Mouse (Mus musculus) adrenal gland, adult 8-10 months (tissue): ENCODE data around the gene Gtf3c1. TPM values are rescaled to one million over a fixed set of nuclear protein-coding genes. Genes with fewer than 3 reads are reported as not detected.
A peak's percentile ranks its signal among the peaks of the same experiment; 100 is the strongest.

ENCODE experiments used
- DNase-seq: peaks from one replicate; pipeline ENCODE4 v3.0.0; 2022
- total RNA-seq, 4 experiments: library from RNA; stranded (reverse); gene quantifications; 2 replicates each; pipeline ENCODE4 v1.2.4; 2022

Gtf3c1 gene
- total RNA-seq, 4 experiments from 2014 or later = 72.8 to 86.8 (median 78.4) TPM

DNA sequence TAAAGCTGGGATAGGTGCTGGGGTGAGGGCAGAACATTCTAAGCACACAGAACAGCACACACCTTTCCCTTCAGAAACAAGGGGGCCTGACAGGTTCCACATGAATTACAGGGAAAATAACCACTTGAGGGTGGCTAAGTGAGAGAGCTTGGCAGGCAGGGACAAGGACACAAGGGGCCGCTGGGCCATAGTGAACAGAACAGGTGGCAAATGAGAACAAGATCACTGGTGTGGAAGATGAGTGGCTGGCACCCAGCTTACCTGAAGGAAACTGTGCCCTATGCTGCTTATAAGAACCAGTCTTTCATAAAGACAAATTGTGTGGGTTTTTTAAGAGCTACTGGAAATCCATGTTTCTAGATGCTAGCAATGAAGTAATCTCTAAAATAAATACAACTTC lies 4.8 kb downstream of the Gtf3c1 start:
- no peak for DNase-seq

DNA sequence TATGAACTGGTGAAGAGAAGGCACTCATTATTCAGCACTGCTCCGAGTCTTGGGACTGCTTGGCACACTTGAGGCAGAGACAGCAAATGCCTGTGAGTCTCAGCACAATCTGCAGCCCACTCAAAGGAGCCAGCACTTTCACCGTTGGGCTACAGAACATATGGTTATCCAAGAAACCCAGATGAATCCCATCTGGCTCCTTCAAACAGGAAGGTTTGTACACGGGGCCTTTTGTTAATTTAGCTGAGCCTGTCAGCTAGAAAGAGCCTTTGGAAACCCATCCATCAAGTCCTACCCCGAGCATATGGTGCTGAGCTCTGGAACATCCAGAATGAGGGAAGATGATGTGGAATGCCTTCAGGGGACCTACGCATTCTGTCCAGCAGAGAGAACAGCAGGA lies 13.5 kb downstream of the Gtf3c1 start:
- no peak for DNase-seq

DNA sequence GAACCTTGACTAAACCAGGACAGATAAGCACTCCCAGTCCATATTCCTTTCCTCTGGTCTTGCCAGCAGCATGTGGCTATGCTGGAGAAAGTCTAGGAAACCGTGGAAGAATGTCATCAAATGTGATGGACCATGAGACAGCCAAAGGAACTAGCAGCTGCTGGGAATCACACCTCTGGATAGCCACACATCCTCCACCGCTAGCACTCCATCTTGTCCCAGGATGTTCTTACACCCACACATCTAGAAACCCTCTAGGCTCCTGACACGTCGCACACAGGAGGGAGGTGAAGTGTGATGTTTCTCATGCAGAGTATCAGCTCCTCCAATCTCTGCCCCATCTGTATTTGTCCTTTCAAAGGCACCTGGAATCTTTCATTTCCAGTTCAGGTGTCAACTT lies 17.1 kb downstream of the Gtf3c1 start:
- DNase-seq = no peak

DNA sequence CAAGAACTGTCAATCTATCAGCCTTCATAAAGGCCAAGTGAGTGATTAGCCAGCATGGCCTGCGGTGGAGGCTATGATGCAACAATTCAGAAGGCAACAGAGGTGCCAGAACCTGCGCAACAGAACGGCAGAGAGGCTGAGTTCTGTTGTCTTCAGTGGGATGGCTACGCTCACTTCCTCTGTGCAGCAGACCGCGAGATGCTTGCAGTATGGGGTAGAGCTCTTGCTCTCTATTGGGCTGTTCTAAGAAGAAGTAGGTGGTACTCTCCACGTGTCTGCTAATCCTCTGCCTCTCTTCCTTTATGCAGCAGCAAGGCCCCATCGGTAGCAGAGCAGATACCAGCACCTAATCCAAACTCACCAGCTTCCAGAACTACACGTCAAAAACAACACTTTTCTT lies 27.6 kb downstream of the Gtf3c1 start:
- DNase-seq = no peak

DNA sequence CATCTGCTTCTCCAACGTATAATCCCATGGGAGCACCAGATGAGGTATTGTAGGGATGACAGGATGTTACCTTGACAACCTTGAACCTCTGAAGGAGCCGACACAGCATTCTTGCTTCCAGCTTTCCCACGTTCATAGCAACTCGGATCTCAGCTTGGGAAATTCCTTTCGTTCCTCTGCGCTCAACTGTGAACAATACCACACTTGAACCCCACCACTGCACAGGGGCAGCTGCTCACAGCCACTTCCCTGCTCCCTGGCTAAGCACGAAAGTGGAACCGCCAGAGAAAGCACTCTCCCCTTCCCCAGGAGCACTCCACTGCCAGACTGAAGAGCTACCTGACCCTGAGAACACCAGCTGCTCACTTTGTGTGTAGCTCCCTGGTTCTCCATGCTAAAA lies 28.8 kb downstream of the Gtf3c1 start:
- no peak for DNase-seq

DNA sequence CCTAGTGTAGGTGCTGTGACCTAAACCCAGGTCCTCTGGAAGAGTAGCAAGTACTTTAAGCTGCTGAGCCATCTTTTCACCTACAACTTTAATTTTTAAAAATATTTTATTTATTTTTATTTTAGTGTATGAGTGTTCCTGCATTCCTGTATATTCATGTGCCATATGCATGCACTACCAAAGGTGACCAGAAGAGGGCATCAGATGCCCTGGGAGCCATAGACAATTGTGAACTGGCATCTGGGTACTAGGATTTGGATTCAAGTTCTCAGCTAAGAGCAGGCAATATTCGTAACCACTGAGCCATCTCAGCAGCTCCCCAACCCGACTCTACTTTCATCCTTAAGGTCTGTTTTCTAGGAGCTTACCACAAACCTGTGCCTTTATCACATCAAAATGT lies 32.7 kb downstream of the Gtf3c1 start:
- DNase-seq = no peak

DNA sequence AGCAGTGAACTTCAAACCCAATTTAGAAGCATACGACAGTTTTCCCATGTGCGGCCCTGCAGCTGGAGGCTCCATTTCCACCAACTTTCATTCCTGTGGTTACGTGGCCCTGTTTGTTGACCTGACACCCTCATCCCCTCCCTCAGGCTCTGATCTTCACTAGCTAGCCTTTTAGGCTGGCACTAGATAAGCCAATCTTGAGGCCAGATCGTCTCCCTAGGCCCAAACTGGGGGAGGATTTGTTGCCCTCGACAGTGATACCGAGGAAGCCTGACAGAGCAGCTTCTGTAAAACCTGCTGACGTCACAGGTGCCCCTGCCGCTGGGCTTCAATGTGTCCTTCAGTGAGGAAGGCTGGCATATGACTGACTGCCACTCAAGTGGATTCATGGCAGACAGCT lies 36.2 kb downstream of the Gtf3c1 start:
- peak; percentile 31 for DNase-seq

DNA sequence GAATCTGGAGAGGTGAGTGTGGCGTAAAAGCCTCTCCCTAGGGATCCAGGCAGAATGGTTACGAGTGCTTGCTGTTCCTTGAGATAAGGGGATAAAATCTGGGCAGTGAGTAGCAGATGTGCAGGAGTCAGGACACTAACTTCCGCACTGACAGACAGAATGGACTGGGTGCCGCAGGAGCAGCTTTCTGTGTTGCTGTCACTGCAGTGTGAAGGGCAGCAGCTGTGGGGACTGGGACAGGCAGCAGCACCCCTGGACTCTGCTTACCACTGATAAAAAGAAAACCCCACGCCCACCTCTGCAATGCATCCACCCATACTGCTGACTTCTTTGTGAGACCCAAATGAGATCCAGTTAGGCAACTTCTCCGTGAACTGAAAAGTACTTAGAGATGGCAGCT lies 36.7 kb downstream of the Gtf3c1 start:
- DNase-seq = no peak

DNA sequence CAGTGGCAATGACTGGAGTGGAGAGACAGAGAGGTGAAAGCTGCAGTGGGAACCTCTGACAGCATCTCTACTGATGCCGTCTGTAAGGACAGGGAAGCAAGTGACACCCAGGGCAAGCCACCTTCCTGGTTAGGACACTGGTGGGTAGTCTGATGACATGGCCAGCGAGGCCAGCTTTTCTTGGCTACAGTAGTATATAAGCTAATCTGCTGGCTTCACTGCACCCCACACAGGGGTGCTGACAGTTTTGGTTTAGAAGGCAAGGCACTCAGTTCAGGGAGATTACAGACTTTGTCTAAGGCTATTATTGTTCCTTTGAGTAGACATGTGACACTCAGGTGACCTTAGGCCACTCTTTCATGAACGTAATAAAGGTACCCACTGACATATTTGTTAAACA lies 43.9 kb downstream of the Gtf3c1 start:
- no peak for DNase-seq

DNA sequence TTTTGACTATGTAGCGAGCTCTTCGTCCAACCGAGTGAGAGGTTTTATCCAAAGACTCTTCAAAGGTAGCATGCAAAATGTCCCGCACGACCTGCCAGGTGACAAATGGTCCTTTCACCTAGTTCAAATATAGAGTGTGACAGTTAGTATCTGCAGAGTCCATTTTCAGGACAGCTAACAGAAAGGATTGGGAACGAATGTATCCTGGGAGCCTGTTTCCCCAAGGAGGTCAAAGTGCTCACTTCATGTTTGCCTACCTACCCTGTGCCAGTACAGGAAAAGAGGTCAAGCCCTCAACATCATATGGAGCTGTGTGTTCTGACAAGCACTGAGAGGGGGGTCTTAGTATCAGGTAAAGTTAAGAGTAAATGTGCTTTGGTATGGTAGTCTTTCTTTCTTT lies 50.1 kb downstream of the Gtf3c1 start:
- DNase-seq = no peak

DNA sequence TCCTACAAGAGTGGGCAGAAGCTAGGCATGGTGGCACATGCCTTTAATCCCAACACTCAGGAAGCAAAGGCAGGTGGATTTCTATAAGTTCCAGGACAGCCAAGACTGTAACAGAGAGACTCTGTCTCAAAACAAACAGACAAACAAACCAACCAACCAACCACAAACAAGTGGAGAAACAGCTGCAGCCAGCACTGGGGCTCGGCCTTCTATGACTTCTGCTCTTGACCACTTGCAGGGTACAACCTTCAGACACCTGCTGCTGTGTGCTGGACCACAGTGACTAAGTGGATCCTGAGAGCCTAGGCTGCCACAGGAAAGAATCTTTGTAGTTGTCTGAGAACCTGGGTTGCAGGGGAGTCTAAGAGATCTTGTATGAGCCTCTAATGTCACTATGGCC lies 58.6 kb downstream of the Gtf3c1 start:
- DNase-seq = no peak

DNA sequence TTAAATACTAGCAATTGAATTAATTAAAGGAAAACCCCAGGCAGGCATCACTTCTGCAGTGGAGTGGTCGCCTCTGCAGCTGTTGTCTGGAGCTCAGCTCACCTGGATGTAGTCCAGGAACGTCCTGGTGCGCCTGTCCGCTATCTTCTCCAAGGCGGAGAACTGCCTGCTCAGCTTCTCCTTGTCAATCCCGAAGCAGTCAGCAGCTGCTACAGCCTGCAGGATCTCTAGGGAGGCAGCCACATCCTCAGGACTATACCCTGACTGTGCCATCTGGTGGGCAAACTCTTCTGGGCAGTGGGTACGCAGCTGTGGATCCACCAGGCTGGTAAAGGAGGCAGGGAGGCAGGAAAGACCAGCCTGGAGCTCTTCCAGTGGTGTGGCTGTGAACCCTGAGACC lies 62.2 kb downstream of the Gtf3c1 start:
- no peak for DNase-seq

DNA sequence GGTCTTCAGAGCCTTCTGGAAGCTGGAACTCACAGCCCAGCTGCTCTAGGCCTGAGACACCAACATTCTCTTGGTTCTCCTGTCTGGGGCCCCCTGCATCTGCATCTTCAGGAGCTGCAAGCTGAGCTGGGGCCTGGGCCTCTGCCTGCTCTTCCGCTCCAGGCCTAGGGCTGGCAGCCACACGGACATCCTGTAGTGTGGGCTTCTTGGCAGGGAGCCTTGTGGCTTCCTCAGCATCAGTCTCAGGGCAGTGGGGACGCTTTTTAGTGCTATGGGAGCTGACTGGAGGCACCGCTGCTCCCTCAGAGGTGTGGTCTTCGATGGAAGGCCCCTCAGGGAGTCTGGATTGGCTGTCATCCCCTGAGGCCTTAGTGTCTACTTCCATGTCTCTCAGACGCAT lies 63.7 kb downstream of the Gtf3c1 start:
- DNase-seq = no peak

DNA sequence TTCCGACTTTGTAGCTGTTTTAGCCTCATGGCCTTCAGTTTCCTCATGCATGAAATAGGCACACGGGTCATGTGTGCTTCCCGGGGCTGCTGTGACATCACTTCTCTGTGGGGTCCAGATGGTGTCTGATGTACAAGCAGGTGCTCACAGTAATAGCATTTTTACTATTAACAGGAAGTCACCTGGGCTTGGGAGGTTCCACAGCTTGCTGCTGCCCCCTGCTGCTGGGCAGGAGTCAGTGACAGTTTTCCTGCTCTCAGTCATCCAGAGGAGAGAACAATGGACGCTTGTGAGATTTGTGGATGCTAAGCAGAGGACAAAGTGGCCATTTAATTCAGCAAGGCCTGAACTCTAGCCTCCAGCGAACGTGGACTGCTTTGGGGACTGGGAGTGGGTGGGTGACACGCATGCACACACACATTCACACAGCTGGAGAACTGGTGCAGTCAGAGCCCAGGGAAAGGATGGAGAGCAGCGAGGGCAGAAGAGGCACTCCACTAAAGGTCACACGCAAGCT lies 68.7 kb downstream of the Gtf3c1 start:
- DNase-seq = peak; percentile 37

DNA sequence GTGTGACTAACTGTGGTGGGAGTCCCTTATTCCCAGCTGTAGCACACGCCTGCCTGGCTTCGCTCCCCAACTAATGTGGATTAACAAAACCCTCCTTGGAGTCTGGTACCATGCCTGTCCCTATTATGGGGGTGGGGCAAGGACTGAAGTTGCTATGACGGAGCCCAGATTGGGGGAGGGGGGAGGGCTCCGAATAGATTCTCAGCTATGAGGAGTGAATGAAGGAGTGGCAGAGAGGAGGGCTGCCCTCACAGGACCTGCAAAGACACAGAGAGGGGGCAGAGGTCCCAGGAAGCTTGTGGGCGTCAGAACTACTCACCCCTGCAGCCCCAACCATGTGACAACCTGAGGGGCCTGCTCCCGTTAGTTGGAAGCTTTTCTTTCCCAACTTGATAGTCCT lies 69.2 kb downstream of the Gtf3c1 start:
- DNase-seq = no peak

DNA sequence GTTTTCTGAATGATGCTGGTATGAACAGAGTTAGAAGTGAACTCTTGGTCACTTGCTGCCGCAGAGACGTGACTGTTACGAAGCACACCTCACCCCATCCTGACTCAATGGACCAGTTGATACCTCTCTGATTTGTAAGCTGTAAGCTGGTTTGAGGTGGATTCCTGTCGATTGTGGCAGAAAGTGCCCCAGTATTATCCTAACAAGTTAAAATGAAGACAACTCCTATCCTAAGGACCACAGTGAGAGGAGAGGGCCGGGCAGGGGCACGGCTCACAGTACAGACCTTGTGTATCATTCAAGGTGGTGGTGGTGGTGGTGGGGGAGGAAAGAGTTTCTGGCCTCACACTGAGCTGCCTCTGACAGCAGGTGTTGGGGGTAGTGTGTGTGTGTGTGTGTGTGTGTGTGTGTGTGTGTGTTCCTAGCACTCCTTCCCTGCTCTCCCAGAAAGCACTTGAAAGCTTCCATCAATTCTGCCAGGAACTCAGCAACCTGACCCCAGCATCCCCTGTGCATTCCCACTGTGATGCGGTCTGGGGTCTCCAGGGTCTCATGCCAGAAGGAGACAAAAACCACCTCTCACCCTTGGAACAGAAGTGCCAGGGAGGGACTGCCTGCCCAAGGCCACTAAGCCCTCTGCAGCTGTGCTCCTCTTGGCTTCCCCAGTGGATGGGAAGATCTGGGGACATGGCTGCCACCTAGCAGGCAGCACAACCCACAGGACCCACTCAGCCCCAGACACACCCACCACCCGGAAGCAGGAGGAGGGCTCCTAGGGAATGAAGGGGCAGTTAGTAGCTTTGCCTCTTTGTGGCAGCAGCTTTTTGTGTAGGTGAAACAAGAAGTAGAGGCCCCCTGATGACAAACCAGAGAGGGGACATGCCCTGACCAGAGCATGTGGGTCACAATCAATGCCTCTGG lies 70.1 kb downstream of the Gtf3c1 start:
- DNase-seq = no peak

DNA sequence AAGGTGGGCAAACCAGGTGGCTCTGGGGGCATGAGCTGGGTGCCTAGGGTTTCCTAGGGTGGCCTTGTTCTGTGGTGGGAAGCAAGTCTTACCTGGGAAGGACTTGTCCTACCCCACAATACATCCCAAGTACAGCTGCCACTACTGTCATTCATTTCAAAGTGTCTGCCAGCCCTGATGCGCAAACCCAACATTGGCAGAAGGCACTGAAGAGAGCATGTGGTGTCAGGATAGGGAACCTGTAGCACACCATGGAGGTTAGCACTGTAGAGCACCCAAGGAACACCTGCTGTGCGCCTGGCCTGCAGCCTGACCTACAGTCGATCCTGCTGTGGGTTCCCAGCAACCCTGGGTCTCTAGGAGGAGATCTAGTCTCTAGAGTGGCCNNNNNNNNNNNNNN lies 76.6 kb downstream of the Gtf3c1 start:
- DNase-seq = no peak

DNA sequence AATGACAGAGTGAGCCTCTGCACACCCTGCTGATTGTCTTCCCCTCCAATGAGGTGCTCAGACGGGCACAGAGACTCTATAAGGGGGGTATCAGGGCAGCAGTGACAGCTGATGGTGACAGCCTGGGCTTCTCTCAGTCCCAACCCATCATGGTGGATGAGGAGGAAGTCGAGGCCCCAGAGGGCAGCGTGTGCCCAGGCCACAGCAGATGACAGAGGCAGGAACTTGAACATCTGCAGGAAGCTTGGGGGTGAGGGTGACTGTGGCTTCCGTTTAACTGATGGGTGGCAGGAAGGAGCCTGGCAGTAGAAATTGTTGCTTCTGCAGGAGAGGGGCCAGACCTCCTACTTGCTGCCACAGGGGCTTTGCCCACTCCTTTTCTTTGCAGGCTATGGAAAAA lies 77.3 kb downstream of the Gtf3c1 start:
- DNase-seq = no peak

DNA sequence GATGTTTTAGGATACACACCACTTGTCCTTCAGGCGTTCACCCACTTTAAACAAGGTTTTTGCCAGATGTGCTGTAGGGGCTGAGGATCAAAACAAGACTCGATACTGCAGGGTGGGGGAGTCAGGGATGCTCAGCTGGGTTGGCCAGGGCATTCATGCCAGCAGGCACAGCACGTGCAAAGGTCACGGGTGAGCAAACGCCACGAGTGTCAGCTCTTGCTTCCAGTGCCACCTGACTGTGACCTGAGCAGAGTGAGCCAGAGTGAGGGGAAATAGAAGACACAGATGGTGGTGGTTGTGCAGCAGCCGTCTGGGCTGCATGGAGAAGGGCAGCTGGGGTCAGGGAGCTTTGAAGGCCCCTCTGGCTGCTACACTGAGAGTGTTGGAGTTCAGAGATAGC lies 81.8 kb downstream of the Gtf3c1 start:
- DNase-seq = no peak

DNA sequence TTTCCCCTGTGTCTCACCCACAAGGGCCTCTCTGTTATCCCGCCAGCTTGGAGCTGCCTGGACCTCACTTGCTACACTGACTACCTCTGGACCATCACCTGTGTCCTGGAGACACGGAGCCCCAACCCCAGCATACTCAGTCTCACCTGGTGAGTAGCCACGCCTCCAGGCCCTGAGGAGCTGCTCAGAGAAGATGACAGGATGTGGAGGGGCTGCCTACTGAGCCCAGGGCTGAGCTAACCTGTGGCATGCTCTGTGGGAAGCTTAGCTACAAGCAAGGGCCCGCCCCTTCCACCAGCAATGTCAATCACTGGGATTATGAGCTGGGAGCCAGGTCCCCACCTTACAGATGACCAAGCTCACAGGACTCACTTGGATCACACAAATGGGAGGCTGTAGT lies 82.4 kb downstream of the Gtf3c1 start:
- DNase-seq = no peak

DNA sequence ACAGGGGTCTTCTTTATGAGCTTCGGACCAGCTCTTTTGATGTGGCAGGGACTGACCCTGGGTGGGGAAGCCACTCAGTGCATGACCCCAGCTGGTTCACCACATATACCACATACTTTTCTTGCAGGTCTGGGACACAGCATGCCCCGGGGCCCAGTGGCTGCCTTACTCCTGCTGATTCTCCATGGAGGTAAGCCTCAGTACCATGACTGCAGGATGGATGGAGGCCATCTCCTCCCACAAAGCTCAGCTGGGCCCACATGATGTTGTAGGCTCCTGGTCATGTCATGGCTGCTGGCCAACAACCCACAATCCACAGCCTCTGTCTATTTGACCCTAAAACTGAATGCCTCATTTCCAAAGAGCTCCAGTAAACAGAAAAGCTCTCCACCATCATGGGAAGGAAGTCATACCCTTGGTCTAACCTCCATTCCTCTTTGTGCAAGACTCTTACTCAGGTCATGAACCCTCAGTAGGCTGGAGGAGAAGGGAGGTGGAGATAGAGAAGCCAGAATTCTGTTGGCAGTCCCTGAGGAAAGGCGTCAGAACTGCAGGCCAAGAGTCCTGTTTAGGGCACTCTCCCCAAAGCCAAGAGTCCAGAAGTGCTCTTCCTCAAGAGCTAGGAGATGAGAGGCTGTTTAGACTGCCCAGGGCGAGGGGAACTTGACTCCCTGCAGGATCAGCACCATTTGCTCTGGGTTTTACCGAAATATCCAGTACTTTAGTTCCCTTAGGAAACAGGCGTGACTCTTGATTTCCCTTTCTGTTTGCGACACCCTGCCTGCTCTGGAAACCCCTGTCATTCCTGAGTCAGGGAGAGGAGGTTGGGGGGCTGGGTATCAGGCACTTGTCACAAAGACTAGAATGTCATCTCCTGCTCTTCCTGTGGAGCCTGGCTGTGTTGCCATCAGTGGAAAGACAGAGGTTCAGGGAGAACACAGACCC lies 84.6 kb downstream of the Gtf3c1 start:
- DNase-seq = no peak

DNA sequence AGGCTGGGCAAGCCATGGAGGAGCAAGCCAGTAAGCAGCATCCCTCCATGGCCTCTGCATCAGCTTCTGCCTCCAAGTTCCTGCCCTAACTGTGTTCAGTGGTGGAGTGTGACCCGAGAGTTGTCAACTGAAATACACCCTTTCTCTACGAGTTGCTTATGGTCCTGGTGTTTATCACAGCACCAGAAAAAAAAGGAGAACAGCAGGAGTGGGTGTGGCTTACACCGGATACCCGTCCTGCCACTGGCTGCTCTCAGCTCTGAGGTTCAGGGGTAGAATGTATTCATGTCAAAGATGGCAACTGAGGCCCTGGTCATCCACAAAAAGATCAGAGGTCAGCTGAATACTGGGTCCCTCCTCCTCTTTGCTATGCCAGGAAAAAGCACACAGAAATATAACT lies 87.5 kb downstream of the Gtf3c1 start:
- no peak for DNase-seq

DNA sequence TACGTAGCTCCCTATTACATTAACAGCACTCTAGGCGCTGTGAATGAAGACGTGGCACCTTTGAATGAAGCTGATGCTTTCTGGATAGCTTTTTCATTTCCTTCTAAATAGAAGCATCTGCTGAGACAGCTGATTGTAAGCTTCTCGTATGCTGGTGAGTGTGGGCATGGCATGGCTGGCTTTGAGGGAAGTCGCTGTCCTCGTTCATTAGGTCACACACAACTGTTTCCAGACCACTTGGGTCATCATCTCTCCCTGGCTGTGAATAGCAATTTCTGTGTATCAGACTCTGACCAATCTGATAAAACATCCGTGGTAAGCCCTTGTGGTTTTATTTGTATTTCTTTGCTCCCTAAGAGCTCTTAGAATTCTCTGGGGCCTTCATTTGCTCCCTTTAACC lies 89.6 kb downstream of the Gtf3c1 start:
- no peak for DNase-seq
